Mouse (Mus musculus): ENCODE data around the gene C87436.

The C87436 gene

DNA sequence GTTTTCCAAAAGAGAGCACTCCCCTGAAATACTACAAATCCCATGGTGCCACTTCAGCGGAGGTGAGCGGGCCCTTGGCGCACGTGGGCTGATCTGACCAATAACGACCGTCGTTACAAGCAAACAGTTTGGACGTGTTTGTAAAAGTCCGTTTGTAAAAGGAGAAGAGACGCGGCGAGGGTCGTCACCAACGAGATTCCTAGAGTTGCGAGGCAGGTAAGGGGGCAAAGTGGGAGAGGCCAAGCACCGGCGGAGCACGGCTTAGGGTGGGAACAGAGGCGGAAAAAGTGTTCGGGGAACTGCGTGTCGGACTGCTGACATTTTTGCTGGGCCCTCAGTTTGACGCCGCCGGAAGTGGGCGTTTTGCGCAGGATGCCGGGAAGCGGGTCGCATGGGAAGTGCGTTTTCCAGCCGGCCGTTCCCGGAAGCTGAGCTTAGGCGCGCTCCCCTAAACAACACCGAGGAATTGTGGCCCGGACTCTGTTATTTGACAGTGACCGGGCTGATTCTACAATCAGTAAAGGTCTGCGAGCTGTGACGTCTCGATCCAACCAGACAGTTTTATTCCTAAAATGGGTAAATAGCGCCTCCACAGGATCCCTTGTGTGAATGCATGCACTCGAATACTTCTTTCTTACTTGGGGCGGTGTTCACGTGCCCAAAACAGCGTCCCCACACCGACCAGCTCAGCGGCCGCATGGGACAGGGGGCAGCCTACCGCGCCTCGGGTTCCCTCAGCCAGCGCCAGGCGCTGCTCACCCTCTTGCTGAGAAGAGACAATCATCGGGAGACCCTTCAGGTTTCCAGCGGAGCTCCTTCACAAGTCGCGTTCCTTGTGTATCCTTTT lies at the start of gene C87436:
Gene C87436, plus strand, starts transcription at position 103 of the 847 bp plus-strand sequence.
- peak; percentile 85 to 87 for DNase-seq (ENCODE audit: low spot score in 2 of 2)

DNA sequence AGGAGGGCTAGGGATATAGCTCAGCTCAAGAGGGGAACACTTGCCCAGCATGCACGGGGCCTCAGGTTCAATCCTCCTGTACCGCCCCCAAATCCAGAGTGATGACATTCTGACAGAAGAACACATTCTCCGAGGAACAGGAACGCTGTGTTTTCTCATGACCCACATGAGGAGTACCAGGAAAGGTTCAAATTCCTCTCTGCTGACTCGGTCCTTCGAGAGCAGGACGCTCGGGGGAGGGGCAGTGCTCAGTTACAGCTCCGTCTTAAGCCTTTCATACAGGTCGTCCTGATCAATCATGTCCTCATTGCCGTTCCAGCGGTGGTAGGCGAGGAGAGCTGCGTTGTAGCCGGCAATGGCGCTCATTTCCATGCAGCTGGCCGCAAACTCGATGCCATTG lies 49.7 kb upstream of the C87436 start:
- no peak for DNase-seq (ENCODE audit: low spot score in 2 of 2)

DNA sequence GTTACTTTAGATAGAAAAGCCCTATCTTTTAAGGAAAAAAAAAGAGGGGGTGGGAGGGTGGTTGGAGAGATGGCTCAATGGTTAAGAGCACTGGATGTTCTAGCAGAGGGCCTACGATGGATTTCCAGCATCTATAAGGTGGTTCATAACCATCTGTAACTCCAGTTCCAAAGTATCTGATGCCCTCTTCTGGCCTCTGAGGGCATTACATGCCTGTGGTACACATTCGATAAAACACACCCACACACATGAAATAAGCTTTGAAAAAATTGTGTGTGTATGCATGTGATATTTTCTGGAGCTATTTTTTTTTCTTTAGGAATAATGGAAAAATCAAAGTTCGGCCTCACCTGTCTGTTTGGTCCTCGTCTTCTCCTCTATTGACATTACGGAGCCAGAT lies 46.8 kb upstream of the C87436 start:
- DNase-seq (ENCODE audit: low spot score in 2 of 2) = no peak

DNA sequence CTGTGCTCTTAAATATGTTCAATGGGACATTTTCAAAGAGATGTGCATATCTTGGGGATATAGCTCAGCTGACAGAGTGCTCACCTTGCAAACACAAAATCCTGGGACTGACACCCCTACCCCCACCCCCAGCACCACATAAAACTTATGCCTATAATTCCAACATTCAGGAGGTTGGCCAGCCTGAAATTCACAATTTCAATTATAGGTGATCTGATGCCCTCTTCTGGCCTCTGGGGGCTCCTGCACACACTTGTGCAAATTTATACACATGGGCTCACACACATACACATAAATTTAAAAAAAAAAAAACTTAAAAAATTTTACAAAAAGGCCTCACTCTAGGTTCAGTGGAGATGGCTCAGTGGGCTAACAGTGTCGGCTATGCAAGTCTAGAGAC lies 45.0 kb upstream of the C87436 start:
- no peak for DNase-seq (ENCODE audit: low spot score in 2 of 2)

DNA sequence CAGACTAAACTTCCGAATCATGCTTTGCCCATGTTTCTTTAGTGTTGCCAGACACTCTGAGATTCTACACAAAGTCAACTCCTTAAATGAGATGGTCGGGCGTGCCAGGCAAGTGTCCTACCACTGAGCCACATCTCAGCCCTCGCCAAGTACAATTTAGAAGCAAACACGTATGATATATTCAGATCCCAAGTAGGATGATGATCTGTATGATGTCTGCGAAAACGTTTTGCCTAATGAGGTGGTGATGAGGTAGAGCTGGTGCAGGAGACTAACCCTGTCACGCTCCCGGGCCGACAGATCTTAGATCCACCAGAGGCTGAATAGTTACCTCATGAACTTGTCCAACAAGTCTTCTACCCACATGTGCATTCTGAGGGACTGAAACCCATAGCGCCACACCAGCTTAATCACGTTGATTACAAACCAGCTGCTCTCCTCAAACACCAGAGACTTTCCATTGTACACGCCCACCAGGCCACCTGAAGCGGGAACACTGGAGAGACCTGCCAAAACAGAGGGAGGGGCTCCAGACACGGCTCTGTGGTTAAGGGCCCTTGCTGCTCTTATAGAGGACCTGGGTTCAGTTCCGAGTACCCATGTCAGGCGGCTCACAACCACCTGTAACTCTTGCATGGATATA lies 44.0 kb upstream of the C87436 start:
- DNase-seq (ENCODE audit: low spot score in 2 of 2) = no peak

DNA sequence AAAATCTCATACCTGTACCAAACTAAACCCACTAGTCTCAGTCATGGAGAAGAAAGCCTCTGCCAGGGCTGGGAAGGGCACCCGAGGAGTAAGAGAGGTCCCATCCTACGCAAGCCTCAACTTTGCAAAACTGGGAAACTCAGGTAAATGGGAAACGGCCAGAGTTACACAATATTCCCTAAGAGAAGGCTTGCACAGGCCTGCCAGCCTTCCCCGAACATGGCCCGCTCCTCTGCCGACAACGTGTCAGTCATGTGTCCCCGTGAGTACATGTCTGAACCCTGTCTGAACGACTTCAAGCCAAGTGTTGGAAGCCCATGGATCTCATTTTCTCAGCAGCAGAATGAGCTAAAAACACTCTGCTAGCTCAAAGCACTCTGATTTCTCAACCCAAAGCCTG lies 43.2 kb upstream of the C87436 start:
- DNase-seq (ENCODE audit: low spot score in 2 of 2) = no peak

DNA sequence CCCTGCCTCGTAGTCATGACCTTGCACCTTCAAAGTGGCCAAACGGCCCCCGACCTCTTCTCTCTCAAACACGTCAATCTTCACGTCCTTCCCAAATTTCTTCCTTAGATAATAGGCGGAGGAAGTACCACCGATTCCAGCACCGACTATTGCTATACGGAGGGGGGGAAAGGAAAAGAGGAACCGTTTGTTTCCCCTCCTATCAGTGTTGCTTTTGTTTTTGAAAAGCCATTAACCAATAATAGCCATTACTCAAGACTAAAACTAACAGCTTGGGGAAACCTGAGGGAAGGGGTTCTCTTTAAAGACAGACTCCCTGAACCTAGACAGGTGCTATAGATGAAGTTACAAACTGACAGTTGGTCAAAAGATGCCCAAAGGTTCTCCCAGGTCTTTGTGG lies 42.2 kb upstream of the C87436 start:
- DNase-seq (ENCODE audit: low spot score in 2 of 2) = no peak

DNA sequence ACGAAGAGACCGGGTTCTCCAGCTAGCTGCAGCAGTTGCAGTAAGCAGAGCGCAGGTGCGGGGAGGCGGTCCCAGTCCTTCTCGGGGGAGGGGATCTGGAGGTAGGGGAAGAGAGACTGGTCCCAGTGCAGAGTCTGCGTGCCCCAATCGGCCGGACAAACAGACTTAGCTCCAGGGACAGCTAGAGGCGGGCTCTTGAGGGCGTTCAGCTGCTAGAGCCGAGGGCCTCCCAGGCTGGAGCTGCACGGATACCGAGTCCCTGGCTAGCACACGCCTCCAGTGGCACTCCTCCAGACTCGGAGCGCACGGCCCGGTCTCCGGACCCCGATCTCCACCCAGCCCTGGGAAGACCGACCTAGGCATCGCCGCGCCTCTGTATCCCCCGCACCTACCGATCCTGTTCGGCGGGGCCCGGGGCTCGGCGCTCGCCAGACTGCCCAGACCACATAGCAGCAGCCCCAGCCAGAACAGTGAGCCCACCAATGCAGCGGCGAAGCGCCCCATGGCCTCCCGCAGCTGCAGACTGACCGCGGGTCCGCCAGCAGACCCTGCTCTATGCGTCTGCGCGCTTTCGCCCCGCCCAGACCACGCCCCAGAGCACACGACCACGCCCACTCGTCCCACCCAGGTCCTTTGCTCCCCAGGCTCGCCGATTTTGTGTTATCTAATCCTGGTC lies 41.5 kb upstream of the C87436 start, which contains the start of gene Pcyox1:
Gene Pcyox1, minus strand, starts transcription at position 574 of the 676 bp plus-strand sequence.
- DNase-seq (ENCODE audit: low spot score in 2 of 2) = peak; percentile 74 to 77

DNA sequence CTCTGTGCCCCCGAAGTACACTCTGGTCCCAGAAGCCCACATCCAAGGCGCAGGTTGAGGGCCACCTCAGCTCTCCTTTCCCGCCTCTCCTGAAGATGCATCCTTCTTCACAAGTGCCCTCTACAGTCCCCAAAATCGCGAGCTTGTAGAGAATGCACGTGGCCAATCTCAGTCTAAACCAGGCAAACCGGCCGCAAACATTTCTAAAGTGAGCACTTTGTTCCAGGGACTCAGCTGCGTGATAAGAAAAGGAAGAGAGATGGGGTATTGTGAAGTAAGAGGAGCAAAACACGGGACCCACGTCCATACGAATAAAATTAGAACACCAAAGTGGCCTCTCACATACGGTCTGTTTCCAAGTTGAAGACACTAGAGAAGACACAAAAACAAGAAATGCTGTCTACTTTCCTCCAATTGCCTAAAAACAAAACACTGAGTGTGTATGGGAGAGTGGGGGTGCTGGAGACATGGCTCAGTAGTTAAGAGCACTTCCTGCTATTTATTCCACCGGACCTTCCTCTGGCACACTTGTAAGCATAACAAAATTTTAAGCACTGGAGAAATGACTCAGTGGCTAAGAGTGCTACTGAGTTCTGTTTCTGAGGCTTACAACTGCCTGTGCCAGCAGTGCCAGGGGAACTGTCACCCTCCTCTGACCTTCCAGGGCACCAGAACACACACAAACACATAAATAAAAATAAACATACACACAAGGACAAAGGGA lies 40.8 kb upstream of the C87436 start:
- DNase-seq (ENCODE audit: low spot score in 2 of 2) = no peak

DNA sequence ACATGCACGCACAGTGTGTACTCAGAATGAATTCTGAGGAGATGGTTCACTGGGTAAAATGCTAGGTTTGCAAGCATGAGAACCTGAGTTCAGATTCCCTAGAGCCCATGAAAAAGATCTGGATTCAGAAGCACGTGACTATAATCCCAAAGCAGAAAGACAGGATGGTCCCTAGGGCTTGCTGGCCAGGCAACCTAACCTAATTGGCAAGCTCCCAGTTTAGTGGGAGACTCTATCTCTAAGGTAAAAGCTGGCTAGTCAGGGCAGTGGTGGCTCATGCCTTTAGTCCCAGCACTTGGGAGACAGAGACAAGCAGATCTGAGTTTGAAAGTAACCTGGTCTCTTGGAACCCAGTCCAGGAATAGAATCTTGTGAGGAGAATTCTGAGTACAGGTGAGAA lies 39.2 kb upstream of the C87436 start:
- no peak for DNase-seq (ENCODE audit: low spot score in 2 of 2)

DNA sequence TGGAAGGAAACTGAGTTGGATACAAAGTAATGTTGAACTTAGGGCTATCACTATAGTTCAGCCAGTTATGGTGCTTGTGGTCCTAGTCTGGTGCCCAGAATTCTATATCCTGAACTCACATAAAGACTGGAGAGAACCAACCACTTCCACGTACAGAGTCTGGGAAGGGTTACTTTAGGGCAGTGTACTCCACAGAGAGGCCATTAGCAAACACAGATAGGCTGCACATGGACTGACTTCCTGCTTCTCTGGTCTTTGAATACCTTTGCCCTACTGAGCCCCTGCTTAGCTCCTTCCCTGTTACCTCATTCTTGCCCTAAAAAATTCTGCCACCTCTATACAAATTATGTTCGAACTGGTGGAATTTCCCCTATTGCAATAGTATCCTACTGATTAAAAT lies 38.2 kb upstream of the C87436 start:
- DNase-seq (ENCODE audit: low spot score in 2 of 2) = no peak

DNA sequence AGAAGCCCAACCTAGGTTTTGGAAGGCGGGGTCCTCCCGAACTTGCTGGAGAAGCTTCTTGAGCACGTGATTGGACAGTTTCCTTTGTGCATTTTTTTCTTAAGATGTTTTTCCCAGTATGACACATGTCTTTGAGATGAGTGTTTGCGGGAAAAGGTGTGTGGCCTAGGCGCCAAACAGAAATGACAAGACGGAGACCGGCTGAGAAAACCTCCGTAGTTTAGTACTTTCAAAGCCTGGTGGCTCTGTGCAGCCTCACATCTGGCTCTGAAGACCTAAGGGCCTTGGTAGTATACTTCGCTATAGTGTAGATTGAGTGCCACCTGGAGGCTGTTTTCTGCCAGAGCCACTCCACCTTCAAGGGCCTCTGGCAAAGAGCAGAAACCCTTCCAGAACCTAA lies 37.2 kb upstream of the C87436 start:
- peak; percentile 77 to 82 for DNase-seq (ENCODE audit: low spot score in 2 of 2)

DNA sequence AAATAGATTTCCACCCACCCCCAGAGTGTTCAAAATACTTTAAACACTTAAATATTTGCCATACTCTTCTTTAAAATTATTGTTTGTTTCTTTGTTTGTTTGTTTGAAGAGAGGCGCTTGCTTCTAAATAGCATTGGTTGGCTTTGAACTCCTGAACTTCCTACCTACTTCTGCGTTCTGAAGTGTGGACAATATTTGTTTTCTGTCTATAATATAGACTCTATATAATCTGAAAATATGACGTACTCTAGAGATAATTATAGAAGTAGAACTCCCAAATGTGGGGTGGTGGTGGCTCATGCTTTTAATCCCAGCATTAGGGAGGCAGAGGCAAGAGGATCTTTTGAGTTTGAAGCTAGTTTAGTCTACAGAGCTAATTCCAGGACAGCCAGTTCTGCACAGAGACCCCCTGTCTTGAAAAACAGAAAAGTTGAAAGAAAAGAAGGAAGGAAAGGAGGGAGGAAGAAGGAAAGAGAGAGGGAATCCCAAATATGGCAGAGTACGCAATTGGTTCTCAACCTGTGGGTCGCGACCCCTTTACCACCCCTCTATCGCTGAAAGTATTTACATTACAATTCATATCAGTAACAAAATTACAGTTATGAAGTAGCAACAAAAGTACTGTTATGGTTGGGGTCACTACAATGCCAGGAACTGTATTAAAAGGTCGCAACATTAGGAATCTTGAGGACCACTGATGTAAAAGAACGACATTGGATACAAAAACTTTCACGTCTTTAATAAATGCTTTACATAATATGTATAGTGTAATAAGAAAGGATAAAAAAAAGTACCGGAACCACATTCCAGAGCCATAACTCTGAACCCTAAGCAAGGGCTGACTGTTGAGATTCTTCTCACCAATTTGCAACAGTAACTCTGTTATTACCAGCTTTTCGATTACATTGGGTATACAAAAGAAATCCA lies 35.2 kb upstream of the C87436 start:
- no peak for DNase-seq (ENCODE audit: low spot score in 2 of 2)

DNA sequence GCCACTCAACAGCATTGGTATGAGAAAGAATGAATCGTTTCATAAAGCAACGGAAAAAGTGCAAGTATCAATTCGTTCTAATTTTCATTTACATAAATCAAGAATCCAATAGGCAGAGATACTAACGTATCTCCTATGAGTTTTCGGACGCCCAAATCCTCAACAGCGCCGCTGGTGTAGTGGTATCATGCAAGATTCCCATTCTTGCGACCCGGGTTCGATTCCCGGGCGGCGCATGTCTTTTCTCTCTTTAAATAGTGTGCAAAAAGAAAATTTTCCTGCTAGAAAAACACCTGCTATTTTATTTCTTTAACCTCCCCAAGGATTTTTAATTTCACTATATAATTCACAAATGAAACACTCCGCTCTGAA lies 34.5 kb upstream of the C87436 start:
- DNase-seq (ENCODE audit: low spot score in 2 of 2) = peak in 1 of 2 experiments; percentile 79

DNA sequence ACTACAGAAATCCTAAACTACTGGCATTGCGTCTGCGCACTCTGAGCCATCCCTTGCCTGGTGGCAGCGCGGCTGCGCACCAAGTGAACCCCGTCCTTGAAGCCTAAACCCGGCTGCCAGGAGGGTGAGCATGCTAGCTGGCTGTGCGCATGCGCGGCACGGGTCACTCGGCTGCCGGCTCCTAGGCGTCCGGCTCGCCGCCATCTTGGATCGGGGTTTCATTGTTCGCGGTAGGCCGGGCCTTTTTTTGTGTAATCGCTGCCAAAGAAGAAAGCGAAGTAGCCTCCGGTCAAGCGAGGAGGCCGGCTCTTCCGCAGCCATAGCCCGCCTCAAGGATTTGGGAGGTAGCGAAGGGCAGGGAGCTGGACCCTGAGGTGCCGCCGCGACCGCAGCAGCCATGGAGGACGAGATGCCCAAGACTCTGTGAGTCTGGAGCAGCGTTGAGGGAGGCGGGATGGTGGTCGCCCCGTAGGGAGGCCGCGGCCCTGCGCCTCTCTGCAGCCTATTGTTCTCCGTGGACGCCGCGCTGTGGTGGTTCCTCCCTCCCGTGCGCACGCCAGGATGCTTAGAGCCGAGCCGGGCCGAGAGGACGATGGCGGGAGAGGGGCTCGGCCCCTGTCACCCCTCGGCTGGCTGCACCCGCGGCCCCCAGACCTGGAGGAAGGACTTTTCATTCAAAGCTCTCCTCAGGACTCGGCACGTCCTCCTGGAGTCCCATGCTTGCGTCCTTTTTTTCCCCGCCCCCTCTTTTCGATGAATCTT lies 33.9 kb upstream of the C87436 start, which contains the start of gene Tia1:
Gene Tia1, plus strand, starts transcription at position 120 of the 762 bp plus-strand sequence.
- peak; percentile 97 for DNase-seq (ENCODE audit: low spot score in 2 of 2)

DNA sequence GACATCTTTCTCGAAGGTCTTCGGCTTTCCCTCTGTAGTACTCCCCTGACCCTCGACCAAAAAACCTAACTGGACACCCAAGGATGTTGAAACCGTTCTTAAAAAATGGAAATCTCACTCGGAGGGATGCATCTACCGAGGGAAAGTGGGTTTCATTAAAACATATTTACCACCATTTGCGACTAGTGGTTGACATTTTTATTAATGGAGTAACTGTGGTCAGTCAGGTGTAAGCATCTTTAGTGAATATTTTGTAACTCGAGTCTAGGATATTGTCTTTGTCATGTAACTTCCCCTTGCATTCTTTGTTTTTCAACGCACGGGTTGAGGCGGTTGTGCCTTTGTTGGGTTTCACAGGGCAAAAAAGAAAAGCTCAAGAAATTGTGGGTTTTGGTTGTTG lies 33.2 kb upstream of the C87436 start:
- DNase-seq (ENCODE audit: low spot score in 2 of 2) = no peak

DNA sequence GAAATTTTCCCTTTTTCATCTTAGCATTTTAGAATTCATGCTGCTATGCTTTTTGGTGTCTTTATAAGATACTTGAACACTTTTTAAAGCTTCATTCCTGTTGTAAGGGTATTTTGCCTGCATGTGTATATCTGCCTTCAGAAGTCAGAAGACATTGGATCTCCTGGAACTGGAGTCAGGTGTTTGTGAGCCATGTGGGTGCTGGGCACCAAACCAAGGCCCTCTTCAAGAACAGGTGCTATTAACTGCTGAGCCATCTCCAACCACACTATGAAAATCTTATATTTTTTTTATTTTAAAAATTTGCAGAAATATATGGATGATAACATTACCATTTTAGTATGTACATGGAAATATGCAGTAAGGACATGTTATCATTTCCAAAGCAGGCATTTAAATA lies 31.9 kb upstream of the C87436 start:
- DNase-seq (ENCODE audit: low spot score in 2 of 2) = no peak

DNA sequence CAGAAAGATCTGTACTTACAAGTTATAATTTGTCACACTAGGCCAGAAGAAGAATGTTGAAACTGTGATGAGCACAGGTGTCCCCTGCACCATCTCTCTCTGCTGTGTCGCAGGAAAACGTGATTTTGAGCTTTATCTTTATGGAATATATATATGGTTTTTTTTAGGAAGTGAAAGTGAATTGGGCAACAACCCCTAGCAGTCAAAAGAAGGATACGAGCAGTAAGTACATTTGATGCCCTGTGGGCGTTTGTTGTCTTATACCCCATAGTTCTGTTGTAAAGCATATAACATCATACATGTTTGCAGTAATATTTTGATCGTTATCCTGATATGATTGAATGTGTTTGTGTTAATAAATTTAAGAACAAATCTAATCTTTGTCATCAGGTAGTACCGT lies 19.5 kb upstream of the C87436 start:
- no peak for DNase-seq (ENCODE audit: low spot score in 2 of 2)

DNA sequence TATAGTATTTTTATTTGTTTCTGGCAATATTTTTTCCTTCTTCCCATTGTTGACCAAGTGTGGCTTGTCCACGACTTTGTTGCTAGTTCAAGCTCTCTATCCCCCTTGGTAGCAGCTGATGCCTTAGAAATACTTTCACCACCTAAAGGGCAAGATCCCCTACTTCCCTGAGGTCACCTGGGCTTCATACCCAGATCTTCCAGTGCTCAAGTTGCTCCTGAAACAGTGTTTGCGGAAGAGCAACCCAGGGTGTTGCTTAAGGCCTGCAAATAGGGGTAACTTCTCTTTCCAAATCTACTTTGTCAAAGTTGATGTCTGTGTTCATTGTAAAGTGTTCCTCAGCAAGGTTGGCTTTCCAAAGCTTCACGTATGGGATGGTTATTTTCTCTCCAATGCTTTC lies 18.9 kb upstream of the C87436 start:
- DNase-seq (ENCODE audit: low spot score in 2 of 2) = no peak

DNA sequence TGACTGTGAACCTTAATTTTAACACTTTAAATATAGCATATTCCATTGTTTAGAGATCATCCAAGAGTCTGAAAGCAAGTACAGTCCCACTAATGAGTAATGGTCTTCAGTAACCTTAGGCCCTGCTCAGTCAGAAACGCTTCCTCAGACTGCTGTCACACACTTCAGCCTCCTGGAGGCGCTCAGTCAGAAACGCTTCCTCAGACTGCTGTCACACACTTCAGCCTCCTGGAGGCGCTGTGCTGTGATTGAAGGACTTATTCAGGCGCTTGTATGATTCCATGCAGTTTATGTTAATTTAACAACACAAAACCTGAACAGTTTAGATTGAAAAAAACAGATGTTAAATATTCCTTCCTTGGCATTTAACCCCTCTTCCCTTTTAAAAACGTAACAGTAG lies 17.7 kb upstream of the C87436 start:
- DNase-seq (ENCODE audit: low spot score in 2 of 2) = no peak

Data from thymus, postnatal 10 days (tissue).